Mouse (Mus musculus) heart, postnatal 0 days (tissue): ENCODE measurements at regions not wholly inside any gene's neighbourhood (a gene's known extent, or its start where the extent isn't known, plus 50 kb on each side); places are given as distances from the start of the nearest gene placed in this dataset.

Source experiments
- ATAC-seq: fragments of 200-750 bp; cut with Nextera tagmentation; 2 replicates; pipeline ENCODE4 v1.8.0; 2017; ENCODE audit warnings: low read depth, moderate number of reproducible peaks, moderate library complexity; ENCODE audit not compliant: insufficient read depth
- DNase-seq: peaks from one replicate; pipeline ENCODE4 v3.0.0-alpha.2; 2016; ENCODE audit warnings: low spot score
- H3K27ac ChIP-seq: fragments of 300-500 bp; sonication (generic); 2 replicates; pipeline ENCODE4 v1.5.1; 2014; ENCODE audit warnings: low read depth, mild to moderate bottlenecking
- H3K27me3 ChIP-seq: fragments of 300-500 bp; sonication (generic); 2 replicates; pipeline ENCODE4 v1.6.1; 2014; ENCODE audit warnings: low read length, mixed read lengths; ENCODE audit not compliant: control insufficient read depth, insufficient read depth
- H3K36me3 ChIP-seq: fragments of 300-500 bp; sonication (generic); replicated peaks from 2 replicates; pipeline ENCODE4 v1.6.1; 2014; ENCODE audit warnings: low read length, mixed read lengths; ENCODE audit not compliant: control insufficient read depth, insufficient read depth
- H3K4me1 ChIP-seq: fragments of 300-500 bp; sonication (generic); 2 replicates; pipeline ENCODE4 v1.6.1; 2014; ENCODE audit warnings: antibody characterized with exemption; ENCODE audit not compliant: control insufficient read depth, insufficient read depth
- H3K4me2 ChIP-seq: fragments of 300-500 bp; sonication (generic); 2 replicates; pipeline ENCODE4 v1.6.1; 2014; ENCODE audit warnings: low read depth, mild to moderate bottlenecking, low read length, moderate library complexity
- H3K4me3 ChIP-seq: fragments of 300-500 bp; sonication (generic); 2 replicates; pipeline ENCODE4 v1.5.1; 2014; ENCODE audit warnings: low read depth, low read length
- H3K9ac ChIP-seq: fragments of 300-500 bp; sonication (generic); replicated peaks from 2 replicates; pipeline ENCODE4 v1.6.1; 2014; ENCODE audit warnings: low read depth, low read length, mixed read lengths
- H3K9me3 ChIP-seq: fragments of 300-500 bp; sonication (generic); replicated peaks from 2 replicates; pipeline ENCODE4 v1.6.1; 2016; ENCODE audit warnings: low read length; ENCODE audit not compliant: control insufficient read depth
- CTCF ChIP-seq: IDR thresholded peaks from 2 replicates; pipeline ENCODE4 v1.5.1; 2016; ENCODE audit warnings: antibody characterized with exemption, control low read depth, low read depth
- EP300 ChIP-seq: IDR thresholded peaks from 2 replicates; pipeline ENCODE4 v1.6.1; 2016; ENCODE audit warnings: antibody characterized with exemption, low read depth
- WGBS: fragments of 180-500 bp; shearing (Covaris S2); extraction: QIAGEN DNeasy Blood & Tissue Kit; methylation state at CpG from one replicate; pipeline ENCODE4 v1.1.7; 2014; 5-methylcytosine and 5-hydroxymethylcytosine counted together

DNA sequence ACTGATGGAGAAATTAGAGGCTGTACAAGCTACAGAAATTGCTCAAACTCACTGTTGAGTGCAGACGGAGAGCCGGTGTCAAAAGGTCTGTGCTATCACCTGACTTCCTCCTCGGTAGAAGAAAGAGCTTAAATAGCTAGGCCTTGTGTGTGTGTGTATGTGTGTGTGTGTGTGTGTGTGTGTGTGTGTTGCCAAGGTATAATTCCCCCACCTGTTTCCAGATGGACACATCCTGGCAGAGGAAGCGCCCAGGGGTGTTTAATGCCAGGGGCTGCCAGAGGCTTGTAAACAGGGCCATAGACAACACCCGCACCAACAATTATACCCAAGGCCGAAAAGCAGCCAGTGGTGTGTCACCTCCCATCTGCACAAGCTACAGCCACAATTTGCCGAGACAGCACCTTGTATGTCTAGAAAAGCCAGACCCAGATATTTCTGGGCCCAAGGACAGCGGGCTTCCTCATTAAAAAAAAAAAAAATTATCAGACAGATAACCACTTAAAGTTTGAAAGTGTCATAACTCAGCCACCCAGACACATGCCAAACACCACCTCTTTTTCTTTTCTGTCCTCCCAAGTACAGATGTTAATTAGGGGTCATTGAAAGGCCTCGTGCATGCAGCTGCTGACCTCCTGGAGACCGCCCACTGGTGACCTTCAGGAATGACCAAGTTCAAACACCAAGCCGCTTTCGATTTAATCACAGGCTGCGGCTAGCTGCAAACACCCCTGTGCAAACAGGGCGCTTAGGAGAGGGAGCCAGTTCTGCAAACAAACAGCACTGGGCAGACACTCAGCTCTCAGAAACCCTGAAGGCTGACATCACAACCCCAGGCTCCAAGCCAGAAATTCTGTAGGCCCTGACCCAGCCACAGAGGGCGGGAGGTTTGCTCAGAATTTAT, 188.0 kb upstream of the Ubl3 start:
- H3K36me3 ChIP-seq, result no peaks in the 10 kb centered on the region
- peak; percentile 71 for ATAC-seq
- H3K4me1 ChIP-seq, result peaks cover 13% of the 10 kb centered on the region; the same call in 1 of the 2 replicates
- WGBS, result 39% methylated on average over 15 of the region's 15 CpGs
- H3K4me3 ChIP-seq, result no peak overlapping the region
- TF ChIP-seq EP300, result no peak
- TF ChIP-seq CTCF, result no peak
- no peaks in the 10 kb centered on the region for H3K9me3 ChIP-seq
- H3K4me2 ChIP-seq, result peak overlapping the region; percentile 17; the same call in 1 of the 2 replicates
- H3K9ac ChIP-seq, result no peak overlapping the region
- DNase-seq, result peak; percentile 66
- no peaks in the 10 kb centered on the region for H3K27me3 ChIP-seq
- H3K27ac ChIP-seq, result peak overlapping the region; percentile 72

DNA sequence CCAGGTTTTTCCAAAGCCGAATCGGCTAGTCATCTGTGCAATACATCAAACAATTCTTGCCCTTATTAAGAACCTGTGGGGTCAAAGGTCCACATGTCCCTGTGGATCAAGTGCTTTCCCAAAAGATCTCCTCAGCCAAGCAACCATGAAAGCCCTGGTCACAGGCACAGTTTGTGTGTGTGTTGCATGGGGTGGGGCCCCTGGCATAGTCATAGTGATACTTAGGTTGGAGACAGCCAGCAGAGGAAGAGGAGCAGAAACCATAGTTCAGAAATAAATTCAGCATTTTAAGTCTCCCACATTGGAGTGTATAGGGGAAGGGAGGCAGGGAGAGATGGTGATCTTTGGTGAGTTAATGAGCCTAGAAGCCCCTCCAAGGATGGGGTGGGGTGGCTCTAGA, 187.1 kb upstream of the Ubl3 start:
- no peak for ATAC-seq
- WGBS, result 87% methylated on average over 2 of the region's 2 CpGs
- DNase-seq, result no peak
- no peaks in the 10 kb centered on the region for H3K27me3 ChIP-seq
- H3K27ac ChIP-seq, result no peak overlapping the region
- H3K9ac ChIP-seq, result no peak overlapping the region
- H3K4me3 ChIP-seq, result no peak overlapping the region
- H3K9me3 ChIP-seq, result no peaks in the 10 kb centered on the region
- no peaks in the 10 kb centered on the region for H3K36me3 ChIP-seq
- no peak for TF ChIP-seq EP300
- TF ChIP-seq CTCF, result no peak
- no peak overlapping the region for H3K4me2 ChIP-seq
- H3K4me1 ChIP-seq, result peaks cover 13% of the 10 kb centered on the region; the same call in 1 of the 2 replicates

GRCm38 (mm10) chr5:148739141-148739540, 186.6 kb upstream of the Ubl3 start:
- H3K4me3 ChIP-seq, result no peak overlapping the region
- ATAC-seq, result peak; percentile 28; the same call in 1 of the 2 replicates

GRCm38 (mm10) chr5:148729541-148729940, 177.0 kb upstream of the Ubl3 start:
- TF ChIP-seq EP300 (no peak), CTCF (no peak)
- no peak for ATAC-seq
- no peaks in the 10 kb centered on the region for H3K36me3 ChIP-seq
- H3K4me1 ChIP-seq, result peaks cover 6% of the 10 kb centered on the region; the same call in 1 of the 2 replicates
- no peak overlapping the region for H3K9ac ChIP-seq
- H3K4me2 ChIP-seq, result no peak overlapping the region
- no peak overlapping the region for H3K27ac ChIP-seq
- 0 out of 2 replicates have a peak, but pooled peaks cover 4% of the 10 kb centered on the region for H3K9me3 ChIP-seq
- WGBS, result 39% methylated on average over 15 of the region's 15 CpGs
- no peak for DNase-seq
- H3K4me3 ChIP-seq, result no peak overlapping the region
- no peaks in the 10 kb centered on the region for H3K27me3 ChIP-seq

More at GRCm38 (mm10) chr5:148739141-148739540, 186.6 kb upstream of the Ubl3 start:
- no peak for DNase-seq
- H3K9me3 ChIP-seq, result no peaks in the 10 kb centered on the region
- H3K27me3 ChIP-seq, result no peaks in the 10 kb centered on the region
- no peak overlapping the region for H3K4me2 ChIP-seq
- H3K9ac ChIP-seq, result no peak overlapping the region
- TF ChIP-seq EP300 (no peak), CTCF (no peak)
- H3K36me3 ChIP-seq, result no peaks in the 10 kb centered on the region
- WGBS, result 64% methylated on average over 3 of the region's 3 CpGs
- peaks cover 13% of the 10 kb centered on the region; the same call in 1 of the 2 replicates for H3K4me1 ChIP-seq
- H3K27ac ChIP-seq, result no peak overlapping the region

DNA sequence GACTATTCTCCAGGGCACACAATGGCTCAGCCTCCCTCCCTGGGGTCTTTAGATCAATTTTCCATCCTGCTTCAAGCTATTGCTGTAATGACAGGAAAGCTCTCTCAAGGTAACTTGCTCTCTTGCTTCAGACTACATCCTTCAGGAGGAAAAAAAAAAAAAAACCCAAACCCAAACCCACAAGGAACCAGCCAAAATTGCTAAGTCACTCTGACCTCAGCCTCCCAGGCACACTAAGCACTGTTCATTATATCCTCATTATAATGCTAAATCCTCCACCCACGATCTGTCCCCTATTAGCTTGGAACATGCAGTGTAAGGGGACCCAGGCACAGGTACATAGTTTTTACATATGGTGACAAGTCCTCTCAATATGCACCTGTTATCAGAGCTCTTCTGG, 175.9 kb upstream of the Ubl3 start:
- no peak for ATAC-seq
- Histone ChIP-seq H3K4me2 (no peak overlapping the region), H3K4me1 (peaks cover 6% of the 10 kb centered on the region; the same call in 1 of the 2 replicates), H3K27ac (no peak overlapping the region), H3K27me3 (no peaks in the 10 kb centered on the region), H3K36me3 (no peaks in the 10 kb centered on the region), H3K9ac (no peak overlapping the region), H3K4me3 (no peak overlapping the region), H3K9me3 (0 out of 2 replicates have a peak, but pooled peaks cover 4% of the 10 kb centered on the region)
- no peak for DNase-seq
- TF ChIP-seq EP300 (no peak), CTCF (no peak)
- WGBS, result 69% methylated on average over 1 of the region's 1 CpGs
